Mouse (Mus musculus) bone marrow macrophage, adult 2 months (primary cell): ENCODE results near the gene Pitx2.

Experiments used
- CTCF ChIP-seq: IDR thresholded peaks from 2 replicates; pipeline ENCODE4 v1.5.1; 2012; ENCODE audit warnings: low read depth, mild to moderate bottlenecking, low read length, moderate library complexity
- POLR2A ChIP-seq: IDR thresholded peaks from 2 replicates; pipeline ENCODE4 v1.6.1; 2012; ENCODE audit warnings: mild to moderate bottlenecking, low read depth, low read length, borderline replicate concordance

DNA sequence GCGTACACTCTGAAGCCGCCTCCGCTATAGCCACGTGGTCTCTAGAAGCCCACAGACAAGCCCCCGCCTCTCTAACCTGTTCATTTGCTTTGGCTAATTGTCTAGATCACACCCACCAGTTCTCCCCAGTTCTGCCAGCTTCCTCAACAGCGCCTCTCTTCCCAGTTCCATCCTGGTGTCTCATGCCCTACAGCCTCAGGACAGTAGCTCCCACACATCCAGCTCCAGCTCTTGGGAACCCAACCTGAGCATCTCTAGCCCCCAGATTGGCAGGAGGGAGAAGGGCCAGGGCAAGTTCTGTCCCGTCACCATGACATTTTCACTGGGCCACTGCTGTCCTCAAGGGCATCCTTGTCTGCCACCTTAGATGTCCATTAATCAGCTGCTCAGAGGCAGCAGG is 29.3 kb upstream of the Pitx2 start:
- TF ChIP-seq POLR2A (no peak), CTCF (no peak)
